In genomic region chr10:122985252-122985514, GRCm38 (mm10) we compare ENCODE assay signal across 8 mouse cellular contexts.
DNase-seq lines count a peak whose midpoint lies in the region; ATAC-seq and TF ChIP-seq lines count a peak whose summit lies in the region.

No protein-coding gene starts in this region.

- H3K36me3 ChIP-seq in ES-E14 (ENCODE audit: control insufficient read depth, insufficient read depth, low read length, poor library complexity, severe bottlenecking), result no peaks in the 10 kb centered on the region
- peaks cover 14% of the 10 kb centered on the region for H3K36me3 ChIP-seq in embryonic facial prominence, embryonic 15.5 days
- peaks cover 10% of the 10 kb centered on the region for H3K36me3 ChIP-seq in intestine, embryonic 14.5 days (ENCODE audit: control insufficient read depth, insufficient read depth, low read length)
- H3K36me3 ChIP-seq in lung, embryonic 15.5 days, result peaks cover 14% of the 10 kb centered on the region

- peak overlapping the region; percentile 56; the same call in 1 of the 2 replicates for H3K4me2 ChIP-seq in embryonic facial prominence, embryonic 15.5 days (replicated peaks)
- peak overlapping the region; percentile 69 for H3K4me2 ChIP-seq in intestine, embryonic 14.5 days (ENCODE audit: low read length)
- peak overlapping the region; percentile 59 for H3K4me2 ChIP-seq in lung, embryonic 15.5 days

- WGBS in embryonic facial prominence, embryonic 15.5 days, result under 1% methylated on average over 36 of the region's 37 CpGs
- under 1% methylated on average over 37 of the region's 37 CpGs for WGBS in intestine, embryonic 14.5 days
- WGBS in lung, embryonic 15.5 days, result under 1% methylated on average over 37 of the region's 37 CpGs

- no peaks in the 10 kb centered on the region for H3K27me3 ChIP-seq in embryonic facial prominence, embryonic 15.5 days
- no peaks in the 10 kb centered on the region for H3K27me3 ChIP-seq in intestine, embryonic 14.5 days (replicated peaks; ENCODE audit: control insufficient read depth, insufficient read depth, low read length)
- H3K27me3 ChIP-seq in lung, embryonic 15.5 days, result no peaks in the 10 kb centered on the region

- H3K4me3 ChIP-seq in ES-E14 (ENCODE audit: insufficient read depth in 1 of 2, low read depth in 1 of 2, low read length in 2 of 2, poor library complexity in 1 of 2, severe bottlenecking in 1 of 2), result peak overlapping the region; percentile 76 to 99
- peak overlapping the region; percentile 91 for H3K4me3 ChIP-seq in embryonic facial prominence, embryonic 15.5 days (replicated peaks)
- peak overlapping the region; percentile 93 for H3K4me3 ChIP-seq in intestine, embryonic 14.5 days (ENCODE audit: low read depth, low read length)
- H3K4me3 ChIP-seq in lung, embryonic 15.5 days, result peak overlapping the region; percentile 99

- in situ Hi-C loops in ES-E14 (cut with MboI; ENCODE audit: low sequenced_read_pairs in 2 of 2, unreplicated experiment in 2 of 2), result no loop called here

- H3K27ac ChIP-seq in ES-E14 (ENCODE audit: insufficient read depth, low read depth, low read length, poor library complexity, severe bottlenecking), result peak overlapping the region; percentile 99
- peak overlapping the region; percentile 100 for H3K27ac ChIP-seq in embryonic facial prominence, embryonic 15.5 days (replicated peaks)
- peak overlapping the region; percentile 100 for H3K27ac ChIP-seq in intestine, embryonic 14.5 days (ENCODE audit: low read depth)
- peak overlapping the region; percentile 100 for H3K27ac ChIP-seq in lung, embryonic 15.5 days

- H3K4me1 ChIP-seq in ES-E14 (ENCODE audit: control insufficient read depth in 2 of 2, insufficient read depth in 2 of 2, low read length in 2 of 2, poor library complexity in 1 of 2), result peaks cover 5 to 9% of the 10 kb centered on the region in 2 experiments
- peaks cover 19% of the 10 kb centered on the region for H3K4me1 ChIP-seq in embryonic facial prominence, embryonic 15.5 days
- H3K4me1 ChIP-seq in intestine, embryonic 14.5 days (replicated peaks; ENCODE audit: control insufficient read depth, insufficient read depth, low read length), result peaks cover 21% of the 10 kb centered on the region; the same call in 1 of the 2 replicates
- H3K4me1 ChIP-seq in lung, embryonic 15.5 days, result peaks cover 27% of the 10 kb centered on the region

- peak; percentile 23 for DNase-seq in layer of hippocampus, adult 11-12 months (ENCODE audit: low spot score)
- DNase-seq in layer of hippocampus, adult 9-10 months (ENCODE audit: low spot score), result no peak
- DNase-seq in ES-E14 (ENCODE audit: low read depth, low spot score), result no peak
- DNase-seq in intestine, embryonic 14.5 days (ENCODE audit: low spot score), result no peak
- DNase-seq in spleen, postnatal 4 days (ENCODE audit: low spot score in 2 of 2), result peak; percentile 68 to 85
- DNase-seq in frontal cortex, postnatal 25 days (ENCODE audit: low spot score in 2 of 2), result no peak

- no peaks in the 10 kb centered on the region for H3K9me3 ChIP-seq in ES-E14 (ENCODE audit: control insufficient read depth, insufficient read depth, low read depth, low read length)
- H3K9me3 ChIP-seq in embryonic facial prominence, embryonic 15.5 days (replicated peaks), result no peaks in the 10 kb centered on the region
- H3K9me3 ChIP-seq in intestine, embryonic 14.5 days (ENCODE audit: control insufficient read depth, low read length), result no peaks in the 10 kb centered on the region
- H3K9me3 ChIP-seq in lung, embryonic 15.5 days, result no peaks in the 10 kb centered on the region

- H3K9ac ChIP-seq in ES-E14 (ENCODE audit: insufficient read depth, low read depth, low read length, poor library complexity, severe bottlenecking), result peak overlapping the region; percentile 91
- peak overlapping the region; percentile 100 for H3K9ac ChIP-seq in embryonic facial prominence, embryonic 15.5 days
- peak overlapping the region; percentile 100 for H3K9ac ChIP-seq in intestine, embryonic 14.5 days (ENCODE audit: low read length)
- H3K9ac ChIP-seq in lung, embryonic 15.5 days, result peak overlapping the region; percentile 99

- no peak for ATAC-seq in embryonic facial prominence, embryonic 15.5 days (ENCODE audit: insufficient number of reproducible peaks, low FRiP score, low TSS enrichment, low read depth)
- peak; percentile 2; the same call in 1 of the 2 replicates for ATAC-seq in intestine, embryonic 14.5 days (replicated peaks; ENCODE audit: low FRiP score, low TSS enrichment, low read depth)
- ATAC-seq in lung, embryonic 15.5 days (ENCODE audit: borderline replicate concordance, extremely low read depth, low FRiP score, low TSS enrichment), result no peak

TF ChIP-seq in ES-E14, 5 proteins besides CTCF, POLR2A, EP300 and RAD21:
- TF ChIP-seq CHD2 (IDR thresholded peaks at IDR 0.05; ENCODE audit: low read depth, low read length) (no peak), MAFK (IDR thresholded peaks at IDR 0.05; ENCODE audit: insufficient read depth, low read depth, low read length) (no peak), ZNF384 (IDR thresholded peaks at IDR 0.05; ENCODE audit: low read depth, low read length) (no peak), HCFC1 (IDR thresholded peaks at IDR 0.05; ENCODE audit: borderline replicate concordance, insufficient read depth, low read length) (no peak)
TF ChIP-seq in ES-E14: peak in this region for 0.

Comparison
In these comparisons a context has a peak if more than half of its experiments do, and no peak if none do; other contexts are left out.
1. DNase-seq: peak in layer of hippocampus, adult 11-12 months (single experiment) and spleen, postnatal 4 days (2 of 2); none in layer of hippocampus, adult 9-10 months (single experiment), ES-E14 (single experiment), intestine, embryonic 14.5 days (single experiment) and frontal cortex, postnatal 25 days (0 of 2).
2. Peak in every context shown above with its lines, with median percentiles within 50 percentile points of each other: H3K27ac ChIP-seq, H3K4me3 ChIP-seq, H3K9ac ChIP-seq and H3K4me2 ChIP-seq.